Mouse (Mus musculus): Measurements from ENCODE around the gene Morn4. TPM values are rescaled to one million over a fixed set of nuclear protein-coding genes. Genes with fewer than 3 reads are reported as not detected.

Gene Morn4
- polyA plus RNA-seq, 1 experiment: 1.4 TPM

- no peak for TF ChIP-seq GATA1 (IDR thresholded peaks at IDR 0.05; ENCODE audit: low read length)
Measured at GRCm38 (mm10) chr19:42068441-42069240, 17.5 kb downstream of the Morn4 start.

GRCm38 (mm10) chr19:42061443-42061842 lies 24.7 kb downstream of the Morn4 start:
- TF ChIP-seq GATA1 (IDR thresholded peaks at IDR 0.05; ENCODE audit: low read length): no peak

- TF ChIP-seq GATA1 (IDR thresholded peaks at IDR 0.05; ENCODE audit: low read length): no peak
Measured at GRCm38 (mm10) chr19:42058426-42058825, 27.7 kb downstream of the Morn4 start.

- no peak for TF ChIP-seq GATA1 (IDR thresholded peaks at IDR 0.05; ENCODE audit: low read length)
Measured at GRCm38 (mm10) chr19:42056719-42057409, 29.3 kb downstream of the Morn4 start.

GRCm38 (mm10) chr19:42055881-42056280 lies 30.3 kb downstream of the Morn4 start:
- TF ChIP-seq GATA1 (IDR thresholded peaks at IDR 0.05; ENCODE audit: low read length): no peak

GRCm38 (mm10) chr19:42054255-42054654 lies 31.9 kb downstream of the Morn4 start:
- TF ChIP-seq GATA1 (IDR thresholded peaks at IDR 0.05; ENCODE audit: low read length): no peak

GRCm38 (mm10) chr19:42051948-42052347 lies 34.2 kb downstream of the Morn4 start, which contains the start of gene 4933411K16Rik:
TSS of gene 4933411K16Rik (plus strand) at chr19:42052248.
- no peak for TF ChIP-seq GATA1 (IDR thresholded peaks at IDR 0.05; ENCODE audit: low read length)

- no peak for TF ChIP-seq GATA1 (IDR thresholded peaks at IDR 0.05; ENCODE audit: low read length)
Measured at GRCm38 (mm10) chr19:42051351-42051750, 34.8 kb downstream of the Morn4 start.

GRCm38 (mm10) chr19:42050251-42050650 lies 35.9 kb downstream of the Morn4 start:
- no peak for TF ChIP-seq GATA1 (IDR thresholded peaks at IDR 0.05; ENCODE audit: low read length)

- TF ChIP-seq GATA1 (IDR thresholded peaks at IDR 0.05; ENCODE audit: low read length): no peak
Measured at GRCm38 (mm10) chr19:42045269-42046102, 40.7 kb downstream of the Morn4 start, which contains the start of gene Hoga1. TSS of gene Hoga1 (plus strand) at chr19:42045610.

GRCm38 (mm10) chr19:42043988-42044387 lies 42.2 kb downstream of the Morn4 start:
- TF ChIP-seq GATA1 (IDR thresholded peaks at IDR 0.05; ENCODE audit: low read length): no peak

- no peak for TF ChIP-seq GATA1 (IDR thresholded peaks at IDR 0.05; ENCODE audit: low read length)
Measured at GRCm38 (mm10) chr19:42038310-42038709, 47.8 kb downstream of the Morn4 start.

GRCm38 (mm10) chr19:42037167-42037702 lies 48.9 kb downstream of the Morn4 start:
- TF ChIP-seq GATA1 (IDR thresholded peaks at IDR 0.05; ENCODE audit: low read length): no peak

- TF ChIP-seq GATA1 (IDR thresholded peaks at IDR 0.05; ENCODE audit: low read length): no peak
Measured at GRCm38 (mm10) chr19:42036357-42036756, 49.8 kb downstream of the Morn4 start.

- TF ChIP-seq GATA1 (IDR thresholded peaks at IDR 0.05; ENCODE audit: low read length): no peak
Measured at GRCm38 (mm10) chr19:42035456-42036248, 50.5 kb downstream of the Morn4 start, which contains the start of gene Ankrd2. TSS of gene Ankrd2 (plus strand) at chr19:42036000.

Data from G1E-ER4 (cell line).